Mouse (Mus musculus) adrenal gland, adult (tissue): Measurements from ENCODE around the gene Znrf4.

Experiments
- DNase-seq, 2 experiments: peaks; one replicate each; pipeline ENCODE4 v3.0.0; 2022 to 2023; ENCODE audit warnings: low spot score in 1 of 2; ENCODE audit not compliant: inconsistent age in 2 of 2

Znrf4 gene

GRCm38 (mm10) chr17:56512310-56512709 is at the start of gene Znrf4:
Gene Znrf4, minus strand, starts transcription at chr17:56512431.
- no peak for DNase-seq

- DNase-seq: peak; percentile 68 to 77
These were observed 49.6 kb upstream of the Znrf4 start for GRCm38 (mm10) chr17:56561866-56562265.

GRCm38 (mm10) chr17:56560131-56560530 is 47.9 kb upstream of the Znrf4 start:
- DNase-seq: peak in 1 of 2 experiments; percentile 45

- DNase-seq: peak in 1 of 2 experiments; percentile 70
These were observed 47.2 kb upstream of the Znrf4 start for GRCm38 (mm10) chr17:56559386-56559785.

- peak; percentile 66 to 89 for DNase-seq
These were observed 46.2 kb upstream of the Znrf4 start for GRCm38 (mm10) chr17:56558448-56558847.

- peak; percentile 12 to 33 for DNase-seq
These were observed 41.9 kb upstream of the Znrf4 start, which contains the start of gene Gm20219 for GRCm38 (mm10) chr17:56554122-56554551. Gene Gm20219, minus strand, starts transcription at chr17:56554387.

GRCm38 (mm10) chr17:56552781-56553363 is 40.6 kb upstream of the Znrf4 start:
- DNase-seq: peak; percentile 45 to 85

- peak in 1 of 2 experiments; percentile 2 for DNase-seq
These were observed 39.8 kb upstream of the Znrf4 start for GRCm38 (mm10) chr17:56551841-56552581.

GRCm38 (mm10) chr17:56550784-56551475 is 38.7 kb upstream of the Znrf4 start:
- peak in 1 of 2 experiments; percentile 22 for DNase-seq

GRCm38 (mm10) chr17:56548605-56549105 is 36.4 kb upstream of the Znrf4 start:
- peak in 1 of 2 experiments; percentile 25 for DNase-seq

GRCm38 (mm10) chr17:56547846-56548604 is 35.8 kb upstream of the Znrf4 start:
- DNase-seq: peak in 1 of 2 experiments; percentile 28

- DNase-seq: no peak
These were observed 35.0 kb upstream of the Znrf4 start for GRCm38 (mm10) chr17:56547116-56547845.

- DNase-seq: no peak
These were observed 34.3 kb upstream of the Znrf4 start for GRCm38 (mm10) chr17:56546576-56546975.

GRCm38 (mm10) chr17:56545945-56546344 is 33.7 kb upstream of the Znrf4 start:
- no peak for DNase-seq

GRCm38 (mm10) chr17:56544699-56545387 is 32.6 kb upstream of the Znrf4 start:
- no peak for DNase-seq

- no peak for DNase-seq
These were observed 31.5 kb upstream of the Znrf4 start for GRCm38 (mm10) chr17:56543684-56544224.

GRCm38 (mm10) chr17:56542736-56543135 is 30.5 kb upstream of the Znrf4 start:
- no peak for DNase-seq

- DNase-seq: no peak
These were observed 28.3 kb upstream of the Znrf4 start for GRCm38 (mm10) chr17:56540562-56540975.

GRCm38 (mm10) chr17:56537912-56538311 is 25.7 kb upstream of the Znrf4 start:
- DNase-seq: no peak
